Mouse (Mus musculus) bone marrow macrophage, adult 2 months (primary cell): ENCODE measurements around the gene Ncs1.

Experiments used
- CTCF ChIP-seq: IDR thresholded peaks from 2 replicates; pipeline ENCODE4 v1.5.1; 2012; ENCODE audit warnings: low read depth, mild to moderate bottlenecking, low read length, moderate library complexity
- POLR2A ChIP-seq: IDR thresholded peaks from 2 replicates; pipeline ENCODE4 v1.6.1; 2012; ENCODE audit warnings: mild to moderate bottlenecking, low read depth, low read length, borderline replicate concordance

- TF ChIP-seq CTCF (no peak), POLR2A (no peak)
These were observed 27.0 kb upstream of the Ncs1 start for GRCm38 (mm10) chr2:31218611-31219010.
